ENCODE assay signal across 25 mouse cellular contexts in genomic region chr17:44215196-44215799, GRCm38 (mm10). TPM values are rescaled to one million over a fixed set of nuclear protein-coding genes. Genes with fewer than 3 reads are reported as not detected.
A peak's percentile ranks its signal among the peaks of the same experiment; 100 is the strongest.
DNase-seq lines count a peak whose midpoint lies in the region; ATAC-seq and TF ChIP-seq lines count a peak whose summit lies in the region.
"Had no signal": no experiment of that assay in that cellular context is flagged by ENCODE, and none has a peak within 500 bp of the region (broad histone marks: within the 10 kb centered on the region; RNA-seq: fewer than 3 reads in every experiment).

No protein-coding gene starts in this region.

- no peaks in the 10 kb centered on the region; the same call in 1 of the 2 replicates for H3K4me1 ChIP-seq in heart, embryonic 11.5 days (ENCODE audit: control insufficient read depth, insufficient read depth, low read length)
- peaks cover 50% of the 10 kb centered on the region for H3K4me1 ChIP-seq in heart, postnatal 0 days (ENCODE audit: control insufficient read depth, insufficient read depth)
- H3K4me1 ChIP-seq: forebrain, embryonic 10.5 days; forebrain, embryonic 13.5 days had no signal

- TF ChIP-seq EP300 in heart, postnatal 0 days (IDR thresholded peaks at IDR 0.05; ENCODE audit: low read depth): no peak

- H3K27ac ChIP-seq in heart, embryonic 11.5 days (ENCODE audit: low read depth, low read length): no peak overlapping the region
- peak overlapping the region; percentile 61 for H3K27ac ChIP-seq in heart, postnatal 0 days (ENCODE audit: low read depth)
- H3K27ac ChIP-seq: forebrain, embryonic 10.5 days; forebrain, embryonic 13.5 days; heart, embryonic 15.5 days; hindbrain, embryonic 14.5 days; hindbrain, postnatal 0 days had no signal

- WGBS in heart, embryonic 11.5 days (ENCODE audit: insufficient replicate concordance): 75% methylated on average over 9 of the region's 9 CpGs
- WGBS in heart, postnatal 0 days: 54% methylated on average over 9 of the region's 9 CpGs

- no peak overlapping the region for H3K4me2 ChIP-seq in heart, embryonic 11.5 days
- no peak overlapping the region for H3K4me2 ChIP-seq in heart, postnatal 0 days (ENCODE audit: low read depth, low read length)
- H3K4me2 ChIP-seq: forebrain, embryonic 13.5 days; heart, embryonic 12.5 days; heart, embryonic 15.5 days; hindbrain, embryonic 14.5 days had no signal

- no peaks in the 10 kb centered on the region for H3K36me3 ChIP-seq in heart, embryonic 11.5 days (ENCODE audit: control insufficient read depth, insufficient read depth, low read length)
- H3K36me3 ChIP-seq in heart, postnatal 0 days (replicated peaks; ENCODE audit: control insufficient read depth, insufficient read depth, low read length): no peaks in the 10 kb centered on the region
- H3K36me3 ChIP-seq: forebrain, embryonic 10.5 days; heart, embryonic 12.5 days; heart, embryonic 15.5 days had no signal

- H3K9ac ChIP-seq in heart, embryonic 11.5 days (ENCODE audit: low read depth, low read length): no peak overlapping the region
- H3K9ac ChIP-seq in heart, postnatal 0 days (replicated peaks; ENCODE audit: low read depth, low read length): no peak overlapping the region
- H3K9ac ChIP-seq: forebrain, embryonic 13.5 days; heart, embryonic 12.5 days; heart, embryonic 15.5 days; hindbrain, embryonic 14.5 days had no signal

- H3K4me3 ChIP-seq in heart, embryonic 11.5 days (ENCODE audit: low read depth, low read length): no peak overlapping the region
- H3K4me3 ChIP-seq in heart, postnatal 0 days (ENCODE audit: low read depth, low read length): no peak overlapping the region
- H3K4me3 ChIP-seq: forebrain, embryonic 10.5 days; forebrain, embryonic 13.5 days; heart, embryonic 12.5 days; heart, embryonic 15.5 days had no signal

- ATAC-seq in heart, embryonic 11.5 days (replicated peaks; ENCODE audit: insufficient number of reproducible peaks, low FRiP score, low TSS enrichment): no peak
- peak; percentile 45 for ATAC-seq in heart, postnatal 0 days (ENCODE audit: insufficient read depth, low read depth)
- ATAC-seq: activated CD4-positive, CD25-positive, alpha-beta regulatory T cell, adult 4 months; forebrain, embryonic 13.5 days; forebrain, embryonic 16.5 days; hindbrain, postnatal 0 days; inflammation-experienced regulatory T-cells, adult 6 months; intestine, embryonic 16.5 days had no signal

- peak; percentile 87 for DNase-seq in heart, adult 11 months
- no peak for DNase-seq in heart, postnatal 0 days (ENCODE audit: low spot score)
- DNase-seq in heart, postnatal 25 days (ENCODE audit: low spot score): no peak
- DNase-seq in gastrocnemius, adult 8-10 months (ENCODE audit: low spot score in 2 of 2): peak; percentile 56 to 63
- peak; percentile 60 for DNase-seq in gastrocnemius, postnatal 25 days
- DNase-seq in adrenal gland, adult 8-10 months: no peak
- DNase-seq in kidney, adult 8-10 months: no peak
- DNase-seq: adrenal gland, postnatal 10 days; adrenal gland, postnatal 36 days; cerebellum, adult 18-20 months; cerebellum, adult 9-10 months; cerebellum, postnatal 14 days; heart, postnatal 36 days; kidney, adult 18-20 months had no signal

- intact Hi-C loops in heart, postnatal 25 days (cut with DNase I): no loop called here

- no peaks in the 10 kb centered on the region for H3K27me3 ChIP-seq in heart, embryonic 11.5 days (ENCODE audit: control insufficient read depth, insufficient read depth, low read length)
- H3K27me3 ChIP-seq in heart, postnatal 0 days (ENCODE audit: control insufficient read depth, insufficient read depth, low read length): no peaks in the 10 kb centered on the region
- H3K27me3 ChIP-seq: forebrain, embryonic 13.5 days; heart, embryonic 12.5 days; heart, embryonic 15.5 days had no signal

- no peak for TF ChIP-seq CTCF in heart, postnatal 0 days (IDR thresholded peaks at IDR 0.05; ENCODE audit: low read depth)

- no peaks in the 10 kb centered on the region for H3K9me3 ChIP-seq in heart, embryonic 11.5 days (replicated peaks; ENCODE audit: control insufficient read depth, low read length)
- H3K9me3 ChIP-seq in heart, postnatal 0 days (replicated peaks; ENCODE audit: control insufficient read depth, low read length): no peaks in the 10 kb centered on the region
- H3K9me3 ChIP-seq: forebrain, embryonic 10.5 days; forebrain, embryonic 13.5 days; heart, embryonic 12.5 days; heart, embryonic 15.5 days had no signal

RNA-seq across cellular contexts. Expression of gene Clic5, which starts 26.9 kb away (rescaled TPM):
- polyA plus RNA-seq in heart, embryonic 11.5 days (2014; fragmentation: Nextera tagmentation; extraction: Ambion mirVana): 5.8 and 7.4 TPM in 2 replicates
- total RNA-seq in heart, postnatal 0 days (2014; rRNA removed; ENCODE audit: low replicate concordance): 37.0 and 55.8 TPM in 2 replicates
- 15.5 and 17.8 TPM in 2 replicates for polyA plus RNA-seq in heart, postnatal 0 days (2015; fragmentation: Nextera tagmentation; extraction: Ambion mirVana)
- total RNA-seq in heart, postnatal 25 days (2021): 100 to 1,000 TPM; 114 to 142 TPM
- 100 to 1,000 TPM; 113 to 139 (median 130) TPM for total RNA-seq in gastrocnemius, adult 8-10 months (2022)
- total RNA-seq in gastrocnemius, postnatal 25 days (2021): 100 to 1,000 TPM; 137 to 153 TPM
- 10 to 100 TPM in 3 of 4 experiments, 1 to 10 TPM in 1; 9.6 to 20.2 (median 13.6) TPM for total RNA-seq in adrenal gland, adult 8-10 months (2022)

Comparison
In these comparisons a context has a peak if more than half of its experiments do, and no peak if none do; other contexts are left out.
1. DNase-seq: peak in heart, adult 11 months (single experiment), gastrocnemius, adult 8-10 months (2 of 2) and gastrocnemius, postnatal 25 days (single experiment); none in heart, postnatal 0 days (single experiment), heart, postnatal 25 days (single experiment), adrenal gland, adult 8-10 months (single experiment) and kidney, adult 8-10 months (0 of 2).